Mouse (Mus musculus) limb, embryonic 14.5 days (tissue): ENCODE data around the gene Cdh22. TPM values are rescaled to one million over a fixed set of nuclear protein-coding genes. Genes with fewer than 3 reads are reported as not detected.

Experiments
- ATAC-seq: fragments of 200-750 bp; cut with Nextera tagmentation; 2 replicates; pipeline ENCODE4 v1.8.0; 2017; ENCODE audit warnings: low read depth, moderate number of reproducible peaks, moderate TSS enrichment; ENCODE audit not compliant: low FRiP score
- DNase-seq: peaks from one replicate; pipeline ENCODE4 v3.0.0-alpha.2; 2015; ENCODE audit warnings: low spot score
- H3K27ac ChIP-seq: fragments of 300-500 bp; sonication (generic); replicated peaks from 2 replicates; pipeline ENCODE4 v1.5.1; 2014; ENCODE audit warnings: low read depth, mild to moderate bottlenecking, low read length, moderate library complexity, mixed read lengths
- H3K27me3 ChIP-seq: fragments of 300-500 bp; sonication (generic); 2 replicates; pipeline ENCODE4 v1.6.1; 2014; ENCODE audit warnings: low read length, mixed read lengths; ENCODE audit not compliant: control insufficient read depth, insufficient read depth
- H3K36me3 ChIP-seq: fragments of 300-500 bp; sonication (generic); 2 replicates; pipeline ENCODE4 v1.6.1; 2014; ENCODE audit warnings: mild to moderate bottlenecking, low read length, moderate library complexity, mixed read lengths; ENCODE audit not compliant: control insufficient read depth, insufficient read depth
- H3K4me1 ChIP-seq: fragments of 300-500 bp; sonication (generic); 2 replicates; pipeline ENCODE4 v1.6.1; 2014; ENCODE audit warnings: antibody characterized with exemption, low read length, mixed read lengths; ENCODE audit not compliant: control insufficient read depth, insufficient read depth
- H3K4me2 ChIP-seq: fragments of 300-500 bp; sonication (generic); replicated peaks from 2 replicates; pipeline ENCODE4 v1.6.1; 2014; ENCODE audit warnings: low read depth, mild to moderate bottlenecking, low read length, moderate library complexity; ENCODE audit not compliant: severe bottlenecking
- H3K4me3 ChIP-seq: fragments of 300-500 bp; sonication (generic); replicated peaks from 2 replicates; pipeline ENCODE4 v1.5.1; 2014; ENCODE audit warnings: low read length
- H3K9ac ChIP-seq: fragments of 300-500 bp; sonication (generic); 2 replicates; pipeline ENCODE4 v1.6.1; 2014; ENCODE audit warnings: mild to moderate bottlenecking, low read depth, low read length, moderate library complexity; ENCODE audit not compliant: severe bottlenecking
- H3K9me3 ChIP-seq: fragments of 300-500 bp; sonication (generic); 2 replicates; pipeline ENCODE4 v1.6.1; 2016; ENCODE audit warnings: low read length; ENCODE audit not compliant: control insufficient read depth
- POLR2A ChIP-seq: fragments of 200-500 bp; IDR thresholded peaks from 2 replicates; pipeline ENCODE4 v1.8.0; 2012; ENCODE audit warnings: inconsistent platforms, mild to moderate bottlenecking, moderate library complexity, borderline replicate concordance; ENCODE audit not compliant: insufficient read depth, insufficient read length; ENCODE audit errors: extremely low read depth
- WGBS: fragments of 180-500 bp; shearing (Covaris S2); extraction: QIAGEN DNeasy Blood & Tissue Kit; methylation state at CpG from one replicate; pipeline ENCODE4 v1.1.7; 2014; 5-methylcytosine and 5-hydroxymethylcytosine counted together
- polyA plus RNA-seq, 2 experiments: library from polyadenylated mRNA; depleted of rRNA in 1 of 2; stranded (reverse) in 1 of 2; unstranded in 1 of 2; fragments of >200 nt; fragmentation: Nextera tagmentation in 1 of 2; extraction: Ambion mirVana in 1 of 2; gene quantifications; 2 replicates each; pipeline versions ENCODE4 v1.2.1 to v1.2.3; 2012 to 2014

Cdh22 gene
- polyA plus RNA-seq, 2 experiments = 0.30 to 0.40 TPM

- ATAC-seq (no peak), DNase-seq (no peak)
- no peak overlapping the region for H3K4me3 ChIP-seq
- WGBS = 45% methylated on average over 8 of the region's 8 CpGs
- peaks cover 2% of the 10 kb centered on the region; the same call in 1 of the 2 replicates for H3K4me1 ChIP-seq
- H3K9me3 ChIP-seq = no peaks in the 10 kb centered on the region
- no peak overlapping the region for H3K27ac ChIP-seq
- H3K4me2 ChIP-seq = no peak overlapping the region
- H3K9ac ChIP-seq = no peak overlapping the region
- peaks cover 31% of the 10 kb centered on the region for H3K27me3 ChIP-seq
- no peak for TF ChIP-seq POLR2A
- no peaks in the 10 kb centered on the region for H3K36me3 ChIP-seq
Observed at GRCm38 (mm10) chr2:165220347-165220945, 14.2 kb downstream of the Cdh22 start.

DNA sequence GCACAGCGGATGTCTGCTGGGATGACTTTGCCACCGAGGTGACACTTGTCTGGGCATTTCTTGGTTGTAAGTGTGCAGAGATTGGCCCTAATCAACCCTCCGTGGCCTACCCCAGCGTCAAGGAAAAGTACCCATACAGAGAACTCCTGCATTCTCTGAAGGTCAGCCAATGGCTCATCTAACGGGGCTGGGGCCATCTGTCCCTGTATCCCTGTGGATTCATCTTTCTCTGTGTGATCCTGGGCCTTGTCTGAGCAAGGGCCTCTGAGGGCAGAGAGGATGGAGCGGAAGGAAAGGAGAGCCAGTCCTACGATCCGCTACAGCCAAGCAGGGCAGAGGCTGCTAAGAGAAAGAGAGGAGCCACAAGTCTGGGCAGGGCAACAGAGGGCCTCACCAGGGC is 15.7 kb downstream of the Cdh22 start:
- ATAC-seq (no peak), DNase-seq (no peak)
- H3K9ac ChIP-seq = no peak overlapping the region
- peaks cover 8% of the 10 kb centered on the region for H3K4me1 ChIP-seq
- H3K4me3 ChIP-seq = no peak overlapping the region
- WGBS = 78% methylated on average over 8 of the region's 8 CpGs
- H3K4me2 ChIP-seq = no peak overlapping the region
- no peak for TF ChIP-seq POLR2A
- no peaks in the 10 kb centered on the region for H3K36me3 ChIP-seq
- H3K27me3 ChIP-seq = peaks cover 43% of the 10 kb centered on the region
- no peak overlapping the region for H3K27ac ChIP-seq
- H3K9me3 ChIP-seq = no peaks in the 10 kb centered on the region

DNA sequence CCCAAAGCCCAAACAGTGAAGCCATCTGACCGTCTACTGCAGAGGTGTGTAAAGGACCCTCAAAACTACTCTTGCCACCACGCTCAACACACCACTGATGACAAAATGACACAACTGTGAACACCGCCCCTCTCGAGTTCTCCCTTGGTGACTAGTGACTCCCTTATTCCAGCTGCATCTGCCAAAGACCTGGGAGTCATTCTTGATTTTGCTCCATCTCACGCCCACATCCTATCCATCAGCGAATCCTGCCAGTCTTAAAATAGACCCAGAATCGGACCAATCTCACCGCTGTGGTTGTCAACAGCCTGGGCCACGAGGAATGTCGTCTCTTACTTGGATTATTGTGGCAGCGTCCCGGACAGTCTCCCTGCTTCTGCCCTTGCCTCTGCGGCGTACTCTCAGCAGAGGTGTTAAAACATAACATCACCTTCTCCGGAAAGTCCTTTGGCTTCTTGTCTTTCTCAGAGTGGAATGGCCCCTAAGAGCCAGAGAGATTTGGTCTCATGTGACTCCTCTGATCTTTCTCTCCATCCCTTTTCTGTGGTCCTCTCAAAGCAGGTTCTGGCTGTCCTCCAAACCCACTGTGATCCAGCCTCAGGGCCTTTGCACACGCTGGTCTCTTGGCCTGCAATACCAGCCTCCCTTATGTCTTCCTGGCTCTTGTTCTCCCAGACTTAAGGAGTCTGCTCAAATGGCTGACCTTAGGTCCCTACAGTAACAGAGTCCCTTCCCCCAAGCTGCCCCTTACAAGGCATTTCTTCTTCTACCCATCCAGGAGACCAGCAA is 17.1 kb downstream of the Cdh22 start:
- Histone ChIP-seq H3K9me3 (no peaks in the 10 kb centered on the region), H3K27me3 (peaks cover 56% of the 10 kb centered on the region), H3K4me3 (no peak overlapping the region), H3K4me1 (peaks cover 8% of the 10 kb centered on the region), H3K27ac (no peak overlapping the region), H3K36me3 (no peaks in the 10 kb centered on the region), H3K9ac (no peak overlapping the region), H3K4me2 (no peak overlapping the region)
- no peak for DNase-seq
- no peak for TF ChIP-seq POLR2A
- ATAC-seq = no peak
- 90% methylated on average over 16 of the region's 16 CpGs for WGBS

DNA sequence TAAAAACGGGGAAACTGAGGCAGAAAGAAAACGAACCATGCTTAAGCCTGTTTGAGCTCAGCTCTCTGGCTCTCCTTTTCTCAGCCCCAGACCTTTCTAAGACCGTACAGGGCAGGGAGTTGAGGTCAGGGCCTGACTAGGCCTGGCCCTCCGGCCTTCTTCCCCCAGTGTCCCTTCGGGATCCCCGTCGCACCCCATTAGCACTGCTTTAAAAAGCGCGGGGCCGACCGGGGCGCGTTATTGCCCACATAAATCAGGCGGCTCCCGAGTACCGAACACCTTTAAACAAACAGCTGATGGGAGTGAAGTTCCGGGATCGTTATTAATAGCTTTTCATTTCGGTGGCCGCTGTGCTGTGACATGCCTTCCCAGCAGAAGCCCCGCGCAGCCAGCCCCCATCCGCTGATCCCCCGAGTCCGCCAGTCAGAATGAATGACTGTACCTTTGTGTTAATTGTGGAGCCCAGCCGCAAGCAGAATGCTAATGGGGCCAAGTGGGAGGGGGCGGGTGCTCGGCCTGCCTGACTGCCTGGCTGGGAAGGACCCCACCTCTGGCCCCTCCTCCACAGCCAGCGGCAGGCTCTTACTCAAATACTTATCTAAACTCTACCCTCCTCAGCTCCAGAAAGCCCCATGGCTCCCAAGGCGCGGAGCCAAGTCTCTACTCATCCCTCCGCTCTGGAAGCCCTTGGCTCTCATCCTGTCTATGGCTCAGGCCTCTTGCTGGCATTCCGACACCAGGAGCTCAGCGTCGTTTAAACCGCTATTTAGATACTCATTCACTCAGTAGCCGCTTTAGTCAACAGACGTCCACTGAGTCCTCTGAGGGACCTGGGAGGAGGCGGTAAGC is 19.3 kb downstream of the Cdh22 start:
- H3K27me3 ChIP-seq = peaks cover 65% of the 10 kb centered on the region
- DNase-seq = peak; percentile 23
- TF ChIP-seq POLR2A = no peak
- peaks cover 8% of the 10 kb centered on the region for H3K4me1 ChIP-seq
- H3K4me3 ChIP-seq = peak overlapping the region; percentile 11
- WGBS = 2% methylated on average over 38 of the region's 39 CpGs
- ATAC-seq = peak; percentile 57; the same call in 1 of the 2 replicates
- no peak overlapping the region for H3K27ac ChIP-seq
- no peaks in the 10 kb centered on the region for H3K9me3 ChIP-seq
- H3K36me3 ChIP-seq = no peaks in the 10 kb centered on the region
- H3K9ac ChIP-seq = peak overlapping the region; percentile 16; the same call in 1 of the 2 replicates
- peak overlapping the region; percentile 39 for H3K4me2 ChIP-seq

GRCm38 (mm10) chr2:165211426-165212079 is 23.1 kb downstream of the Cdh22 start:
- Histone ChIP-seq H3K27me3 (peaks cover 67% of the 10 kb centered on the region), H3K9me3 (no peaks in the 10 kb centered on the region), H3K36me3 (no peaks in the 10 kb centered on the region), H3K4me1 (peaks cover 8% of the 10 kb centered on the region), H3K4me2 (no peak overlapping the region), H3K4me3 (no peak overlapping the region), H3K27ac (no peak overlapping the region), H3K9ac (no peak overlapping the region)
- WGBS = 2% methylated on average over 15 of the region's 20 CpGs
- DNase-seq = no peak
- TF ChIP-seq POLR2A = no peak
- ATAC-seq = no peak
